Mouse (Mus musculus): ENCODE data around the gene Cd2bp2. TPM values are rescaled to one million over a fixed set of nuclear protein-coding genes. Genes with fewer than 3 reads are reported as not detected.

The Cd2bp2 gene
- polyA plus RNA-seq, 1 experiment from 2014 or later, result 22.8 TPM

- H3K4me1 ChIP-seq (replicated peaks; ENCODE audit: control insufficient read depth, insufficient read depth), result no peaks in the 10 kb centered on the region
- peak overlapping the region; percentile 60 for H3K4me2 ChIP-seq (replicated peaks; ENCODE audit: low read depth)
- whole genome bisulfite sequencing, result 26% methylated on average over 33 of the region's 33 CpGs
- H3K9me3 ChIP-seq (ENCODE audit: control insufficient read depth, low read length), result no peaks in the 10 kb centered on the region
- H3K27me3 ChIP-seq (ENCODE audit: control insufficient read depth, insufficient read depth, low read length), result no peaks in the 10 kb centered on the region
- DNase-seq (ENCODE audit: low spot score) (peak; percentile 72), ATAC-seq (ENCODE audit: low FRiP score, low TSS enrichment) (peak; percentile 58)
- H3K36me3 ChIP-seq (ENCODE audit: control insufficient read depth, insufficient read depth, low read length), result no peaks in the 10 kb centered on the region
- TF ChIP-seq EP300 (optimal IDR thresholded peaks at IDR 0.05) (no peak), CTCF (IDR thresholded peaks at IDR 0.05; ENCODE audit: low read depth) (peak; percentile 92)
- H3K27ac ChIP-seq (replicated peaks), result no peak overlapping the region
- peak overlapping the region; percentile 30 for H3K4me3 ChIP-seq (ENCODE audit: low read depth, low read length)
- H3K9ac ChIP-seq (ENCODE audit: low read length), result peak overlapping the region; percentile 48
Observed at GRCm38 (mm10) chr7:127214981-127215871, 19.4 kb upstream of the Cd2bp2 start.

DNA sequence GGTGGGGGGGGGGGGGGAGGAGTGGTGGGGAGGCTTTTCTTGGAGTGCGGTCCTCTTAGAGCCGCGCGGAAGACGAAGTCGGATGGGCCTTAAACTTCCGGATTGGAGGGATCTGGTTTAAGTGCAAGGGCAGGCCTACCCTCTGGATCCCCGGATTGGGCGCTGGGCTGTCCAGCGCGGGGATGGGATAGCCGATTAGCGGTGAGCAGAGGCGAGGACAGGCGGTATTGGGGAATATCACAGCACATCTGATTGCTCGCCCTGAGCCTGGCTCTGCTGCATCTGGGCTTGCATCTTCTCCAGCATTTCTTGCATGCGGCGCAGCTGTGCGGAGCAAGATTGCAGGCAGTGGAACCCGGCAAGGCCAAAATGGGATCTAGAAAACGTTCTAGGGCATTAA, 18.7 kb upstream of the Cd2bp2 start:
- ATAC-seq (ENCODE audit: low FRiP score, low TSS enrichment), result no peak
- DNase-seq (ENCODE audit: low spot score), result no peak
- peak overlapping the region; percentile 48; the same call in 1 of the 2 replicates for H3K9ac ChIP-seq (ENCODE audit: low read length)
- no peaks in the 10 kb centered on the region for H3K36me3 ChIP-seq (ENCODE audit: control insufficient read depth, insufficient read depth, low read length)
- H3K9me3 ChIP-seq (ENCODE audit: control insufficient read depth, low read length), result no peaks in the 10 kb centered on the region
- H3K4me2 ChIP-seq (replicated peaks; ENCODE audit: low read depth), result peak overlapping the region; percentile 60
- H3K27ac ChIP-seq (replicated peaks), result no peak overlapping the region
- H3K4me1 ChIP-seq (replicated peaks; ENCODE audit: control insufficient read depth, insufficient read depth), result no peaks in the 10 kb centered on the region
- 47% methylated on average over 20 of the region's 21 CpGs for WGBS
- H3K27me3 ChIP-seq (ENCODE audit: control insufficient read depth, insufficient read depth, low read length), result no peaks in the 10 kb centered on the region
- peak overlapping the region; percentile 30; the same call in 1 of the 2 replicates for H3K4me3 ChIP-seq (ENCODE audit: low read depth, low read length)
- no peak for TF ChIP-seq CTCF (IDR thresholded peaks at IDR 0.05; ENCODE audit: low read depth)
- no peak for TF ChIP-seq EP300 (optimal IDR thresholded peaks at IDR 0.05)

DNA sequence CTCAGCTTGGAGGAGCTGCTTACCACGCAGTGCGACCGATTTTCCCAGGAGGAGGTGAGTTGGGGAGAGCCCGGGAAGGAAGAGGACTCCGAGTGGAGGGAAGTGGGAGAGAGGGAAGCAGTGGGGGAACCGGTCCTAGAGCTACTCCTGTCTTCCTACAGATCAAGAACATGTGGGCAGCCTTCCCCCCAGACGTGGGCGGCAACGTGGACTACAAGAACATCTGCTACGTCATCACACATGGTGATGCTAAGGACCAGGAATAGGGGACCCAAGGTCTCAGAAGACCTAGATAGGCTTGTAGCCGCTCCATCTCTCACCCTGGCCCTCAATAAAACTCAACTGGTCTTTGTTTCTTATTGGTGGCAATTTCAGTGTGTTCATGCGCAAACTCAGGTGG, 18.1 kb upstream of the Cd2bp2 start:
- Histone ChIP-seq H3K4me3 (ENCODE audit: low read depth, low read length) (no peak overlapping the region), H3K9ac (ENCODE audit: low read length) (no peak overlapping the region), H3K4me2 (replicated peaks; ENCODE audit: low read depth) (no peak overlapping the region), H3K27me3 (ENCODE audit: control insufficient read depth, insufficient read depth, low read length) (no peaks in the 10 kb centered on the region), H3K36me3 (ENCODE audit: control insufficient read depth, insufficient read depth, low read length) (no peaks in the 10 kb centered on the region), H3K9me3 (ENCODE audit: control insufficient read depth, low read length) (no peaks in the 10 kb centered on the region), H3K4me1 (replicated peaks; ENCODE audit: control insufficient read depth, insufficient read depth) (no peaks in the 10 kb centered on the region), H3K27ac (replicated peaks) (no peak overlapping the region)
- DNase-seq (ENCODE audit: low spot score), result no peak
- no peak for ATAC-seq (ENCODE audit: low FRiP score, low TSS enrichment)
- 62% methylated on average over 12 of the region's 12 CpGs for WGBS
- TF ChIP-seq CTCF (IDR thresholded peaks at IDR 0.05; ENCODE audit: low read depth) (no peak), EP300 (optimal IDR thresholded peaks at IDR 0.05) (no peak)

GRCm38 (mm10) chr7:127213485-127213884, 17.6 kb upstream of the Cd2bp2 start:
- Histone ChIP-seq H3K9me3 (ENCODE audit: control insufficient read depth, low read length) (no peaks in the 10 kb centered on the region), H3K27me3 (ENCODE audit: control insufficient read depth, insufficient read depth, low read length) (no peaks in the 10 kb centered on the region), H3K4me2 (replicated peaks; ENCODE audit: low read depth) (no peak overlapping the region), H3K9ac (ENCODE audit: low read length) (no peak overlapping the region), H3K36me3 (ENCODE audit: control insufficient read depth, insufficient read depth, low read length) (no peaks in the 10 kb centered on the region), H3K4me3 (ENCODE audit: low read depth, low read length) (no peak overlapping the region), H3K4me1 (replicated peaks; ENCODE audit: control insufficient read depth, insufficient read depth) (no peaks in the 10 kb centered on the region), H3K27ac (replicated peaks) (no peak overlapping the region)
- TF ChIP-seq EP300 (optimal IDR thresholded peaks at IDR 0.05), result no peak
- peak; percentile 78 for TF ChIP-seq CTCF (IDR thresholded peaks at IDR 0.05; ENCODE audit: low read depth)
- ATAC-seq (ENCODE audit: low FRiP score, low TSS enrichment) (no peak), DNase-seq (ENCODE audit: low spot score) (peak; percentile 39)
- WGBS, result 54% methylated on average over 7 of the region's 7 CpGs

DNA sequence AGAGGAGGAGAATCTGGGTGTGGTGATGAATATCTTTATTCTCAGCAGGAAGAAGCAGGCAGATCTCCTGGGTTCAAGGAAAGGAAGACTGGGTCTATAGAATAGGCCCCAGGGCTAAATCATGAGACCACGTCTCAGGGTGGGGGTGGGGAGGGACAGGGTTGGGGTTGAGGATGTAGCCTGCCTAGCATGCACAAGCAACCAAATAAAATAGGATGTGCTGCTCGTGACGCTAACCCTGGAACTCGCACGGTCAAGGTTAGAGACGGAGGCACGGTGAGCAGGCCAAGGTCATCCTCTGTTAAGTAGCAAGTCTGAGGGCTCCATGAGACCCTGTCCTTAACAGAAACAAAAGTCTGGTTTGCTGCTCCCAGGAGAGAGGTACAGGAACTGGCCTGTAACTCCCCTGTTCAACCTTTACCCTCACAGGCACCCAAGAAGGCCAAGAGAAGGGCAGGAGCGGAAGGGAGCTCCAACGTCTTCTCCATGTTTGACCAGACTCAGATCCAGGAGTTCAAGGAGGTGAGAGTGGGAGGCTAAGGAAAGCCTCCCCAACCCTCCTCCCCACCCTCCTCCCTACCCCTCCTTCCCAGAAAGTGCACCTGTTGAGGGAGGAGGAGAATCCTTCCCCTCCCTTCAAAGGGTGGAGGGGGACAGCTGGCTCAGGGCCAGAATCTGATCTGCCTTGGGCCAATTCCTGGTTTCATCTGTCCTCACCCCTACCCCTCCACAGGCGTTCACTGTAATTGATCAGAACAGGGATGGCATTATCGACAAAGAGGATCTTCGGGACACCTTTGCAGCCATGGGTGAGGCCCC, 16.8 kb upstream of the Cd2bp2 start:
- H3K27ac ChIP-seq (replicated peaks), result no peak overlapping the region
- no peak overlapping the region for H3K9ac ChIP-seq (ENCODE audit: low read length)
- TF ChIP-seq EP300 (optimal IDR thresholded peaks at IDR 0.05) (no peak), CTCF (IDR thresholded peaks at IDR 0.05; ENCODE audit: low read depth) (no peak)
- WGBS, result 91% methylated on average over 12 of the region's 12 CpGs
- no peak for DNase-seq (ENCODE audit: low spot score)
- H3K36me3 ChIP-seq (ENCODE audit: control insufficient read depth, insufficient read depth, low read length), result no peaks in the 10 kb centered on the region
- H3K4me2 ChIP-seq (replicated peaks; ENCODE audit: low read depth), result no peak overlapping the region
- H3K4me3 ChIP-seq (ENCODE audit: low read depth, low read length), result no peak overlapping the region
- no peaks in the 10 kb centered on the region for H3K4me1 ChIP-seq (replicated peaks; ENCODE audit: control insufficient read depth, insufficient read depth)
- no peaks in the 10 kb centered on the region for H3K9me3 ChIP-seq (ENCODE audit: control insufficient read depth, low read length)
- no peaks in the 10 kb centered on the region for H3K27me3 ChIP-seq (ENCODE audit: control insufficient read depth, insufficient read depth, low read length)
- ATAC-seq (ENCODE audit: low FRiP score, low TSS enrichment), result no peak

Data from stomach, postnatal 0 days (tissue).